Mouse (Mus musculus): Measurements from ENCODE around the gene Zfp747. TPM values are rescaled to one million over a fixed set of nuclear protein-coding genes. Genes with fewer than 3 reads are reported as not detected.
"Not testable (repeated sequence)": the region's sequence is repeated elsewhere in the genome, so short reads cannot be mapped to it uniquely, and the experiment has no call there.

The Zfp747 gene
- polyA plus RNA-seq, 1 experiment from 2014 or later, result 10.2 TPM

DNA sequence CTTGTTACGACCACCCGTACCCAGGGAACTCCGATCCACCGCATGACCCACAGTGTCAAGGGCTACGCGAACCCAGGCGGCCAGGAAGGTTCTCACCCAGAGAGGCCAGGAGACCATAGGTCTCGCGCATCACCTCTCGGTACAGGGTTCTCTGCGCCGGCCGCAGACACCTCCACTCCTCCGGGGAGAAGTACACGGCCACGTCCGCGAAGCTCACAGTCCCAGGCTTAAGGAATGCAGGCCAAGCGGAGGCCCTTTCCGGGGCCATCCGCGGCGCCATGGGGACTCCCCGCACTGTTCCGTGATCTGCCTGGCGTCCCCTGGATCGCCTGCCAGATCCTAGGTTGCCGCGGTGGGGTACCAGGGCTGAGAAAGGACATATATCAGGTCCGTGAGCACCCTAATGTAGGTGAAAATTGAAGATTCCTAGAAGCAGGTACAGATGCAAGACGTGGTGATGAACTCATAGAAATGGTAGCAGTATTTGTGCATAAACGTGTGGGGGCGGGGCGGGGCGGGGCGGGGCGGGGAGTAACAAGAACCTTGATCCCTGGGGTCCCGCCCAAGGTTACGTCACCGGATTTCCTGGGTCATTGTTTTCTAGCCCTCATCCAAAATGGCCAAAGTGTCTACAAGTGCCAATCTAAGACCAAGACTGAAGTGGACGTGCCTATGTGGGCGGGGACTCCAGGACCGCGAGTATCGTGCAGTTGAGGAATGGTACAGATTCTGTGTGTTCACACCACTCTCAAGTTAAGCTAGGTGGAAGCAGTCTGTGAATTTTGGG lies 17.5 kb upstream of the Zfp747 start, which contains the start of gene E430018J23Rik:
Gene E430018J23Rik, minus strand, starts transcription at position 473 of the 787 bp plus-strand sequence.
- H3K9ac ChIP-seq (replicated peaks), result peak within 1 kb of the TSS; percentile 88
- H3K27ac ChIP-seq (replicated peaks), result peak within 1 kb of the TSS; percentile 83
- peak within 1 kb of the TSS; percentile 86 for H3K4me2 ChIP-seq (replicated peaks)
- WGBS, result under 1% methylated on average over 45 of the region's 45 CpGs
- peak; percentile 95 for ATAC-seq (ENCODE audit: low FRiP score, low read depth)
- no peaks in the 10 kb centered on the region; the same call in 1 of the 2 replicates for H3K27me3 ChIP-seq
- H3K4me1 ChIP-seq, result peaks cover 14% of the 10 kb centered on the region
- peak within 1 kb of the TSS; percentile 70 for H3K4me3 ChIP-seq
- H3K36me3 ChIP-seq, result peaks cover 5% of the 10 kb centered on the region; the same call in 1 of the 2 replicates
- H3K9me3 ChIP-seq, result no peaks in the 10 kb centered on the region

DNA sequence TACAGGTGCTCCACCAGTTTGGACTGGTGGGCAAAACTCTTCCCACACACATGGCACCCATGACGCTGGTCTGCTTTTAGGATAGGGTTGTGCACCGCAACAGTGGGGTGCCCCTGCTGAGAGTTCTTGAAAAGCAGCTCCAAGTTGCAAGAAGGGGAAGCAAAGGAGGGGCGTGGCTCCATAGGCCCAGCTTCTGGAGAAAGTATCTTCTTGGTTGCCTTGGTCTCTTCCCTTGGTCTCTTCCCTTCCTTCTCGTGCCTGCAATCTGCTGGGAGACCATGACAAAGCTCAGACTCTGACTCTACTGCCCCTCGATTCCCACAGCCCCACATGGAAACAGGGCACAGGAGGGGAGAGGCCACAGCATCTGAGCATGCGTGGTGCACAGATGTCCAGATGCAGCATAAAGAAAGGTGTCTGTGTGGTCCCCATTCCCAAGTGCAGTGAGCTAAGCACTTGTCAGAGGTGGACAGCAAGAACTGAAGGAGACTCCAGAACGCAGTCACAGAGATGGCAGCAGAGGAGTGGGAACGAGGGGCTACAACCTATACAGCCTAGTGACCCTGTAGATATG lies 16.5 kb upstream of the Zfp747 start:
- peak overlapping the region; percentile 70 for H3K4me3 ChIP-seq

DNA sequence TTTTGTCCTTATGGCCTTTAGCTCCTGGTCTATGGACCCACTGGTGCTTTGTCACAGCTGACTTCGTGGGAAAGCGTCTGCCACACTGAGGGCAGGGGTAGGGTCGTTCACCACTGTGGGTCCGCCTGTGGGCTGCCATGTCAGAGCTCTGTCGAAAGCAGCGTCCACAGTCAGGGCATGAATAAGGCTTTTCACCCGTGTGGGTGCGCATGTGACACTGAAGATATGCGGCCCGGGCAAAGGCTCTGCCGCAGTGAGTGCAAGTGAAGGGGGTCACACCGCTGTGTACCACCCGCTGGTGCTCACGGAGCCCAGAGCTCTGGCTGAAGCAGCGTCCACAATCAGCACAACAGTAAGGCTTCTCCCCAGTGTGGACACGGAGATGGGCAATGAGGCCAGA lies 15.7 kb upstream of the Zfp747 start:
- H3K4me1 ChIP-seq, result peaks cover 16% of the 10 kb centered on the region
- no peak overlapping the region for H3K4me3 ChIP-seq
- 95% methylated on average over 16 of the region's 16 CpGs for WGBS

More for the DNA sequence above, 16.5 kb upstream of the Zfp747 start:
- peak overlapping the region; percentile 88 for H3K9ac ChIP-seq (replicated peaks)
- H3K27ac ChIP-seq (replicated peaks), result no peak overlapping the region
- peaks cover 14% of the 10 kb centered on the region for H3K4me1 ChIP-seq
- H3K27me3 ChIP-seq, result no peaks in the 10 kb centered on the region
- H3K36me3 ChIP-seq, result peaks cover 5% of the 10 kb centered on the region; the same call in 1 of the 2 replicates
- whole genome bisulfite sequencing, result 85% methylated on average over 8 of the region's 8 CpGs
- ATAC-seq (ENCODE audit: low FRiP score, low read depth), result no peak
- H3K9me3 ChIP-seq, result no peaks in the 10 kb centered on the region
- peak overlapping the region; percentile 86 for H3K4me2 ChIP-seq (replicated peaks)

DNA sequence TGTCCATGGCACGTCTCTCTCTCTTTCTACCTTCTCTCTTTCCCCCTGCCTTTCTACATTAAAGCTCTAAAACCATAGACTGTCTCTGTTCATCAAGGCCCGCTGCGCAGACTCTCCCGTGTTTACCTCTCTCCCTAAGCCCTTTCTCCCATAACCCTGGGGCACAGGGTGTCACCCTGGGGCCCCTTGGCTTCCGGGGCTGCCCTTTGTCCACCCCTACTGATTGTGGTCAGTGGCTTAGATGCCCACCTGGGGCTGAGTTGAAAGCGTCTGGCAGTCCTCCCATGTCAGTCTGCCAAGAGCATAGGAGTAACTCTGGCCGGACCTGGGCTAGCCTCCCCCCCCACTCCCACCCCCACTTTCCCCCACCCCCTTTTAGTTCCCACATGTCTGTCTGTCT lies 14.5 kb upstream of the Zfp747 start:
- no peak for ATAC-seq (ENCODE audit: low FRiP score, low read depth)
- H3K27me3 ChIP-seq, result no peaks in the 10 kb centered on the region
- H3K4me2 ChIP-seq (replicated peaks), result no peak overlapping the region
- peaks cover 5% of the 10 kb centered on the region; the same call in 1 of the 2 replicates for H3K36me3 ChIP-seq
- 77% methylated on average over 7 of the region's 7 CpGs for whole genome bisulfite sequencing
- no peak overlapping the region for H3K27ac ChIP-seq (replicated peaks)
- no peak overlapping the region for H3K9ac ChIP-seq (replicated peaks)
- H3K4me3 ChIP-seq, result no peak overlapping the region
- H3K4me1 ChIP-seq, result peaks cover 22% of the 10 kb centered on the region
- no peaks in the 10 kb centered on the region for H3K9me3 ChIP-seq

More for the DNA sequence above, 15.7 kb upstream of the Zfp747 start:
- ATAC-seq (ENCODE audit: low FRiP score, low read depth), result no peak
- no peaks in the 10 kb centered on the region for H3K27me3 ChIP-seq
- no peaks in the 10 kb centered on the region for H3K9me3 ChIP-seq
- no peak overlapping the region for H3K4me2 ChIP-seq (replicated peaks)
- H3K27ac ChIP-seq (replicated peaks), result no peak overlapping the region
- no peak overlapping the region for H3K9ac ChIP-seq (replicated peaks)
- H3K36me3 ChIP-seq, result peaks cover 5% of the 10 kb centered on the region; the same call in 1 of the 2 replicates

DNA sequence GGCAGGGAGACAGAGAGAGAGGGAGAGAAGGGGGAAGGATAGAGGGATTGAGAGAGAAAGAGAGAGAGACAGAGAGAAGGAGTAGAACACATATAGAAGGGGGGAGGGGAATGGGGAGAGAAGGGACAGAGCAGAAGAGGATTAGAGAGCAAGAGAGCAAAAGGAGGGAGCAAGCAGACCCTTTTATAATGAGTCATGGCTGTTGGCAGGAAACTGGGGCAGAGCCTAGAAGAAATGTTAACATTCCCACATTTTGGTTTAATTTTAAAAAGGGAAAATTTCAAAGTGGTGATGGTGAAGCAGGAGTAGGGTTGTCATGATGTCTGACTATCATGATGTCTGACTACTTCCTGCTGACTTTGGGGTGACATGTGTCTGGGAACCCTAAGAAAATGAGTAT lies 12.4 kb upstream of the Zfp747 start:
- H3K4me2 ChIP-seq (replicated peaks); H3K27me3 ChIP-seq; H3K9me3 ChIP-seq; H3K27ac ChIP-seq (replicated peaks); H3K9ac ChIP-seq (replicated peaks); ATAC-seq (ENCODE audit: low FRiP score, low read depth); H3K4me3 ChIP-seq: not testable (repeated sequence)
- Histone ChIP-seq H3K4me1 (peaks cover 16% of the 10 kb centered on the region), H3K36me3 (peaks cover 12% of the 10 kb centered on the region)

DNA sequence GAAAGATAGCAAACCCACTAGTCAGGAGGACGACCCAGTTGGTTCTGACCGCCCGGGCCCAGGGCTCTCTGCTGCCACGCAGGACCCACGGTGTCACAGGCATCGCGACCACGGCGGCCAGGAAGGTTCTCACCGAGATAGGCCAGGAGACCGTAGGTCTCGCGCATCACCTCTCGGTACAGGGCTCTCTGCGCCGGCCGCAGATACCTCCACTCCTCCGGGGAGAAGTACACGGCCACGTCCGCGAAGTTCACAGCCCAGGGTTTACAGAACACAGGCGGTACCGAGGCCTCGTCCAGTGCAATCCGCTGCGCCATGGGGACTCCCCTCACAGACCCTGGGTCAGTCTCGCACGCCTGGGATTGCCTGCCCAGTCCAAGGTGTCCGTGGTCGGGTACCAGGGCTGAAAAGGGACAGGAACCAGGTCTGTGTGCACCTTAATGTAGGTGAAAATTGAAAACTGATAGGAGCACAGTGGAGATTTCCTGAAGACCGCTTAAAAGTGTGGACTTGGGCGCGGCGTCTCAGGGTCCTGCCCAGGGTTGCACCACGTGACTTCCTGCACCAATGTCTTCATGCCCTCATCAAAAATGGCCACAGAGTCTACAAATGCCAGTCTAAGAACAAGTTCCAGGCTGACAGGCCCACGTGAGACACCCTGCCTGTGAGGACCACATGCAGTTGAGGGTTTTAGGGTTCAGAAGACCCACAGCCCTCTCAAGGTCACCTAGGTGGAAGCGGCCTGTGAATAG lies 11.0 kb upstream of the Zfp747 start, which contains the start of gene 9130019O22Rik:
Gene 9130019O22Rik, minus strand, starts transcription at position 526 of the 752 bp plus-strand sequence.
- H3K4me2 ChIP-seq (replicated peaks), result peak within 1 kb of the TSS; percentile 67
- no peaks in the 10 kb centered on the region for H3K9me3 ChIP-seq
- peaks cover 8% of the 10 kb centered on the region; the same call in 1 of the 2 replicates for H3K4me1 ChIP-seq
- peak; percentile 86 for ATAC-seq (ENCODE audit: low FRiP score, low read depth)
- H3K9ac ChIP-seq (replicated peaks), result peak within 1 kb of the TSS; percentile 69
- H3K36me3 ChIP-seq, result peaks cover 21% of the 10 kb centered on the region
- H3K4me3 ChIP-seq, result peak within 1 kb of the TSS; percentile 60
- H3K27ac ChIP-seq (replicated peaks), result no peak within 1 kb of the TSS
- WGBS, result 18% methylated on average over 38 of the region's 38 CpGs
- H3K27me3 ChIP-seq, result no peaks in the 10 kb centered on the region

DNA sequence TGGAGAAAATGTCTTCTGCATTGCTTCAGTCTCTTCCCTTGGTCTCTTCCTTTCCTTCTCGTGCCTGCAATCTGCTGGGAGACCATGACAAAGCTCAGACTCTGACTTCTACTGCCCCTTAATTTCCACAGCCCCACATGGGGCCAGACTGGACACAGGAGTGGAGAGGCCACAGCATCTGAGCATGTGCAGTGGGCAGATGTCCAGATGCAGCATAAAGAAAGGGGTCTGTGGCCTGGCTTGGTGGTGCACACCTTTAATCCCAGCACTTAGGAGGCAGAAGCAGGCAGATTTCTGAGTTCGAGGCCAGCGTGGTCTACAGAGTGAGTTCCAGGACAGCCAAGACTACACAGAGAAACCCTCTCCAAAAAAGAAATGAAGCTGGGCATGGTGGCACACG lies 9.7 kb upstream of the Zfp747 start:
- 92% methylated on average over 4 of the region's 4 CpGs for WGBS
- H3K9ac ChIP-seq (replicated peaks); H3K9me3 ChIP-seq; H3K4me1 ChIP-seq; H3K4me3 ChIP-seq; ATAC-seq (ENCODE audit: low FRiP score, low read depth); H3K27me3 ChIP-seq; H3K4me2 ChIP-seq (replicated peaks); H3K27ac ChIP-seq (replicated peaks): not testable (repeated sequence)
- peaks cover 16% of the 10 kb centered on the region; the same call in 1 of the 2 replicates for H3K36me3 ChIP-seq

DNA sequence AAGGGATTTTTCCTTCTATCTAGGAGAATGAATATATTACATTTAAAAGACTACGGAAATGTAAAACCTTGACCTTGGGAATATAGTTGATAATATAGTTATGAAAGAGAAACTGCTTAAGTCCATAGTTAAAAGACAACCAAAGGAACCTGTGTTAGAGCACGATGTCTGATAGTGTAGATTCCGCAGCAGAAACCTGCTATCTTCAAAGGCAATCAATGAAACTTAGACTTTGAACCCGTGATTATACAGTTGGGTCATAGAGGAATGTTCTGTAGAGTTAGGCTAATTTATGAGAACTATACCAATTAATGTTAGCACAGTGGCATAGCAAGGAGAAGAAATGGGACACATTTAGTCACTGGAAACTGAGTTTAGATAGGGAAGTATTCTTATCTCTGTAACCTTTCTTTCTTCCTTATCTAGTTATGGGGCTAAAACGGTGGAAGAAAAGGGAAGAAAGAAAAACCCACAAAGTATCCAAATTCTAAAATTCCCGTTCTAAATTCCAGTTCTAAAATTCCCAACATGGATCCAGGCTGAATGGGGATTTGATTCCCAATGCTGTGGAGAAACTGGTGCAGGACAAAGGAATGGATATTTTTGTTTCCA lies 2.6 kb upstream of the Zfp747 start:
- Histone ChIP-seq H3K9ac (replicated peaks) (no peak overlapping the region), H3K9me3 (no peaks in the 10 kb centered on the region), H3K27ac (replicated peaks) (no peak overlapping the region), H3K4me2 (replicated peaks) (no peak overlapping the region), H3K36me3 (peaks cover 16% of the 10 kb centered on the region), H3K27me3 (no peaks in the 10 kb centered on the region), H3K4me3 (no peak overlapping the region), H3K4me1 (0 out of 2 replicates have a peak, but pooled peaks cover 3% of the 10 kb centered on the region)
- no peak for ATAC-seq (ENCODE audit: low FRiP score, low read depth)
- 79% methylated on average over 6 of the region's 6 CpGs for WGBS

DNA sequence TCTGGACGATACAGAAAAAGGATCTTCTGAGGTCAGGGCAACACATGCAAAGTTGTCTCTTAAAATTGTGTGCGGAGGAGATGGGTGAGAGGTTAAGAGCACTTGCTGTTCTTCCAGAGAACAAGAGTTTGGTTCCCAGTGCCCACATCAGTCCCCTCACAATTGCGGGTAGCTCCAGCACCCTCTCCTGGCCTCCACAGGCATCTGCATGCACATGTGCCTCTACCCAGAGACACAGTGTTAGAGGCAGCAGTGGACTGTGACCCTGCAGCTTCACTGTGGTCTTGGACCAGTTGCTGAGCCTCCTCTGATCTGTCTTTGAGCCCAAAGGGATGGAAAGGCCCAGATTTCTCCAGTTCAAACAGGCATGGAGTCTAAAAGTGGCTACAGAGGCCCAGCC lies 4.0 kb downstream of the Zfp747 start:
- H3K27me3 ChIP-seq; H3K27ac ChIP-seq (replicated peaks); H3K4me3 ChIP-seq; H3K4me2 ChIP-seq (replicated peaks); H3K4me1 ChIP-seq; ATAC-seq (ENCODE audit: low FRiP score, low read depth); H3K9me3 ChIP-seq; H3K9ac ChIP-seq (replicated peaks): not testable (repeated sequence)
- WGBS, result 81% methylated on average over 3 of the region's 3 CpGs
- peaks cover 13% of the 10 kb centered on the region for H3K36me3 ChIP-seq

DNA sequence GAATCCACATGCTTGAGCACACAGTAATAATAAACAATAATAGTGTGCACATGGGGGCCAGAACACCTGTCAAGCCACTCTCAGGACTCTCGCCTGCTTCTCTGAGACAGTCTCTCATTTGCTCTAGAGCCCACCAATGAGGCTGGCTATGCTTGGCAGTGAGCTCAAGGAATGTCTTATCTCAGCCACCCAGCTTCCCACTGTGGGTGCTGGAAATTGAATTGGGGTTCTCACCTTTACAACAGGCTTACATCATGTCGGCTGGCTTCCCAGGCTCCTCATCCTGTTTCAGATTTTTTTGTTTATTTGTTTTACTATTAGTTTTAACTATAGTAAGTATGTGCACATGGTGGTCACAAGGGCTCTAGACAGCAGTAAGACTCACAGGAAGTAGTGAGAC lies 4.6 kb downstream of the Zfp747 start:
- no peak for ATAC-seq (ENCODE audit: low FRiP score, low read depth)
- Histone ChIP-seq H3K9ac (replicated peaks) (no peak overlapping the region), H3K4me2 (replicated peaks) (no peak overlapping the region), H3K27ac (replicated peaks) (no peak overlapping the region), H3K4me1 (0 out of 2 replicates have a peak, but pooled peaks cover 3% of the 10 kb centered on the region), H3K9me3 (no peaks in the 10 kb centered on the region), H3K27me3 (no peaks in the 10 kb centered on the region), H3K4me3 (no peak overlapping the region), H3K36me3 (peaks cover 13% of the 10 kb centered on the region)
- WGBS, result 86% methylated on average over 2 of the region's 2 CpGs

DNA sequence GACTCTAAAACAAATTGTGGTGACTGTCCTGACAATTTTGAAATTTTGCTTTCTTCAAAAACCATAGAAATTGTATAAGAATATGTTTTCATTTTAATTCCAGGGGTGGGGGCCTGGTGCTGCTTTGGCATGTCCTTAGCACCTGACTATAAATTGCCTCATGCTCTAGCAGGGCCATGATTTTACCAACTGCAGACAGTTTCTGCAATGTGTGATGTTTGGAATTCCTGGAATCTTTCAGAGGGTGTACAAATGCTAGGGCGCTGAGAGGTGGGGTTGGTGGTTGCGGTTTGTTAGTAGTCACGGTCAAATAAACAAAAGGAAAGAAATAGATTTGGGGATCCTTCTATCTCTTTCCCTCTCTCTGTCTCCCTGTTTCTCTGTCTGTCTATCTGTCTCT lies 9.6 kb downstream of the Zfp747 start:
- Histone ChIP-seq H3K27me3 (peaks cover 21% of the 10 kb centered on the region), H3K4me2 (replicated peaks) (no peak overlapping the region), H3K4me1 (peaks cover 14% of the 10 kb centered on the region), H3K9me3 (no peaks in the 10 kb centered on the region), H3K4me3 (no peak overlapping the region), H3K36me3 (no peaks in the 10 kb centered on the region), H3K9ac (replicated peaks) (no peak overlapping the region), H3K27ac (replicated peaks) (no peak overlapping the region)
- no peak for ATAC-seq (ENCODE audit: low FRiP score, low read depth)
- WGBS, result 96% methylated on average over 3 of the region's 3 CpGs
